Mouse (Mus musculus) CH12.LX (cell line): ENCODE results near the gene Kcnh2.

Source experiments
- CHD2 ChIP-seq: IDR thresholded peaks from 2 replicates; pipeline ENCODE4 v1.6.1; 2011; ENCODE audit warnings: low read length, improper control_type of control experiment
- CTCF ChIP-seq, 2 experiments: IDR thresholded peaks in 1 of 2; conservative IDR thresholded peaks in 1 of 2; 2 replicates each; pipeline ENCODE4 v1.5.1; 2011 to 2012; ENCODE audit warnings: low read depth in 2 of 2, low read length in 2 of 2, improper control_type of control experiment in 1 of 2, inconsistent platforms in 1 of 2, mild to moderate bottlenecking in 1 of 2, moderate library complexity in 1 of 2
- ETS1 ChIP-seq: conservative IDR thresholded peaks from 2 replicates; pipeline ENCODE4 v1.6.1; 2012; ENCODE audit warnings: low read depth, mild to moderate bottlenecking, inconsistent platforms, low read length, improper control_type of control experiment, moderate library complexity
- GABPA ChIP-seq: IDR thresholded peaks from 2 replicates; pipeline ENCODE4 v1.6.1; 2012; ENCODE audit warnings: low read depth, low read length, improper control_type of control experiment, inconsistent platforms; ENCODE audit not compliant: insufficient replicate concordance
- HCFC1 ChIP-seq: IDR thresholded peaks from 2 replicates; pipeline ENCODE4 v1.6.1; 2012; ENCODE audit warnings: low read depth, mild to moderate bottlenecking, inconsistent platforms, low read length, improper control_type of control experiment
- NRF1 ChIP-seq: IDR thresholded peaks from 2 replicates; pipeline ENCODE4 v1.6.1; 2014; ENCODE audit warnings: low read depth, mild to moderate bottlenecking, inconsistent platforms, low read length, improper control_type of control experiment, moderate library complexity
- POLR2A ChIP-seq: IDR thresholded peaks from 2 replicates; pipeline ENCODE4 v1.6.1; 2011; ENCODE audit warnings: low read depth, mild to moderate bottlenecking, improper control_type of control experiment, low read length
- POLR2AphosphoS2 ChIP-seq: IDR thresholded peaks from 2 replicates; pipeline ENCODE4 v1.6.1; 2011; ENCODE audit warnings: low read depth, low read length, improper control_type of control experiment
- SMC3 ChIP-seq: IDR thresholded peaks from 2 replicates; pipeline ENCODE4 v1.6.1; 2011; ENCODE audit warnings: low read depth, low read length, improper control_type of control experiment
- ZNF384 ChIP-seq: IDR thresholded peaks from 2 replicates; pipeline ENCODE4 v1.6.1; 2012; ENCODE audit warnings: low read depth, low read length, improper control_type of control experiment, inconsistent platforms

GRCm38 (mm10) chr5:24286221-24286970 is 65.0 kb downstream of the Kcnh2 start:
- TF ChIP-seq SMC3 (no peak), ETS1 (no peak), NRF1 (no peak), CTCF (conservative IDR thresholded peaks at IDR 0.05 in 1 of 2, IDR thresholded peaks at IDR 0.05 in 1 of 2; ENCODE audit: low read depth in 2 of 2, low read length in 2 of 2) (no peak), POLR2A (no peak), CHD2 (no peak), HCFC1 (no peak), POLR2AphosphoS2 (no peak), ZNF384 (no peak), GABPA (no peak)
